Mouse (Mus musculus) cerebellum, postnatal 25 days (tissue): ENCODE measurements around the gene Tfap2c.

Experiments
- DNase-seq, 2 experiments: peaks; one replicate each; pipeline ENCODE4 v3.0.0; 2021; ENCODE audit warnings: mixed read lengths in 2 of 2

The Tfap2c gene

DNA sequence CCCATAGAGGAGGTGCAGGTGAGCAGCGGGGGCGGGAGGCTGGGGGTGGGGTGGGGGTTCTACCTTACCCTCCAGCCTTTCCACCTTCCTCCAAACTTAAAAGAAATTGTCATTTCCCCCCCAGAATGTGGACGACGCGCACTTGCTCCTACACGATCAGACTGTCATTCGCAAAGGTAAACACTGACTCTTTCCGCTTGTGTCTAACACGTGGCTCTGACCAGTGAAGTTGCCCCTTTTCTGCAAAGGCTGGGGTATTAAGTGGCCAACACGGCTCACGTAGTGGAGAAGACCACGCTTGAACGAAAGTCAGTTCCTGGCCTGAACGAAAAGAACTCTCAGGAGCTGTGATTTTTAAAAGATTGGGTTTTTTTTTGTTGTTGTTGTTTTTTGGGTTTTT is 2.5 kb downstream of the Tfap2c start:
- no peak for DNase-seq

DNA sequence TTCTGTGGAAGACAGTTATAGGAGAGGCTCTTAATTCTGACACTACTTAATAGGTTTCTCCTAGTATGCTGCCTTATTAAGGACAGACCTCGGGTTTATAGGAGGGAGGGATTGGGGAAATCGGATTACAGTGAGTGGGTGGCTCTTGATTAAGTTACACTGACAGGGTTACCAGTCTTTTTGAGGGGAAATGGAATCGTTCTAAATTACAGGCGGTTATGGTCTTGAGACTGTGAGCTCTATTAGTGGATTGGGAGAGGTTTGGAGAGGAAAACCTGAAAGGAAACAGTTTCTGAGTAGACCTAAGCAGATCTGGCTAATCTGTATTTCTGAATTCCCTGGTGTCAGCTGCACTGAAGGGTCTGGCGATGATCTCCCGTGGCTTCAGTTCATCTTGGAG is 3.3 kb downstream of the Tfap2c start:
- DNase-seq, result no peak

DNA sequence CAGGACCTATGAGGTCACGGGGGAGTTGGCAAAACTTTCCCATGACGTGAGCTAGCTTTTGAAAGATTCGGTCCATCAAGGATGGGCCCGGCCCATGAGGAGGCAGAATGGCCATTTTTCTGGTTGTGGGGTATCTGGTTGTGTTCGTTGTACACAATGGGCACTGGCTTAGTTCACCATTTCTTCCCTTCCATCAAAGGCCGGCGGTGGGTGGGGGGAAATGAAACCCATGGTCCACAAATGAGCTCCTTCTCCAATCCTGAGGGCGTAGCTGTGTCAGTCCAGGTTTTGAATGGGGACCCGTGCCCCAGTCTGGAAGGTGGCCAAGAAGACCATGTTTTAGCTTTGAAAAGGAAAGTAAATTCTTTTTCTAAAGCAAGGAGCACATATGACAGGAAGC is 4.8 kb downstream of the Tfap2c start:
- DNase-seq, result no peak

GRCm38 (mm10) chr2:172558674-172559468 is 9.5 kb downstream of the Tfap2c start:
- DNase-seq, result no peak

- no peak for DNase-seq
Observed at GRCm38 (mm10) chr2:172561016-172561415, 11.6 kb downstream of the Tfap2c start.

DNA sequence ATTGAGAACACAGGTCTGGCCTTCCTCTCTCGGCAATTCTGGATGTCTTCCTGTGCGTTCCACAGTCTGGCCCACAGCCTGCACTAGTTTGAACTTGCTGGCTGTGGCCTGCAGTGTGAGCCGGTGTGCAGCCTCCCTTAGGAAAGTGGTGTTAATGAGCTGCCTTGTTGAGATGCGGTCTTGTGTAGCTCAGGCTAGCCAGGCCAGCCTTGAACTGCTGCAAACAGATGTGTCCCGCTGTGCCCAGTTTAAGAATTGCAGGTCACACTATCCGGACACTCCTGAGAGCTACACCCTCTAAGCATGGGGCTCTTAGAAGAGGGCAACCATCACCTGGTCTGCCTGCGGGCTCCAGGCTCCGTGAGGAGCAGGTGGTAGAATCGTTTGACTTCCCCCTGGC is 18.4 kb downstream of the Tfap2c start:
- no peak for DNase-seq

DNA sequence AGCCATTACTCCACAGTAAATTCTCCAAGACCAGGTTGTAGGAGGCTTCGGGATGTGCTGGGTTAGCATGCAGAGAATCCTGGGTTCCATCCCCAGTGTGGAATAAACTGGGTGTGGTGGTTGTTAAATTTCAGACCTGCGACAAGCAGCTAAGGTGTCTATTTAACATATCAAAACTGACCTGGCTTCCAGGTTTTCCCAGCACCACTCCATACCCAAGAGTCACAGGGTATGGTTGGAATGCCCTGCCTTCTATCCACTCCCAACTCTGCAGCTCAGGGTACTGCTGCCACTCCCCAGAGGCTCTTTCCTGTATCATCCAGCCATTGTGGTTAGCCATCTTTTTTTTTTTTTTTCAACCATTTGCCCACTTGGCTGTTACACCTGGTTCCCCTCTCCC is 19.1 kb downstream of the Tfap2c start:
- DNase-seq, result no peak

GRCm38 (mm10) chr2:172577196-172577766 is 27.9 kb downstream of the Tfap2c start:
- no peak for DNase-seq

- DNase-seq, result peak; percentile 13 to 43
Observed at GRCm38 (mm10) chr2:172579221-172579620, 29.8 kb downstream of the Tfap2c start.

- DNase-seq, result no peak
Observed at GRCm38 (mm10) chr2:172580536-172581265, 31.3 kb downstream of the Tfap2c start.

DNA sequence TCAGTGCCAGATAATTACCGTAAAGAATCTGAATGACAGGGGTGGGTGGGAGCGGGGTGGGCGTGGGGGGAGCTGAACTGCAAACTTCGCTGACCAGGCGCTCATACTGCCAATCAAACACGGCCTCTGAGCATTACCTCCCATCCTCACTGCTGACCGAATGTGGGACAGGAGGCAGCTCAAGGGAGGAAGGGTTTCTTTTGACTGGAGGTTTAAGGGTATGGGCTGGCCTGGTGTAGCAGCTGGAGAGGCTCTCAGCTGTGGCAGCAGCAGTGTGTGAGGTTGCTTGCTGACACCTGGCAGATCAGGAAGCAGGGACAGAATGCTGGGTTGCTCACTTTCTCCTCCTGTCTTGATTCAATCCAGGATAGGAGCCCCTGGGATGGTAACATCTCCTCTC is 33.9 kb downstream of the Tfap2c start:
- no peak for DNase-seq

GRCm38 (mm10) chr2:172585329-172585728 is 35.9 kb downstream of the Tfap2c start:
- DNase-seq, result no peak

- no peak for DNase-seq
Observed at GRCm38 (mm10) chr2:172589048-172589447, 39.7 kb downstream of the Tfap2c start.

DNA sequence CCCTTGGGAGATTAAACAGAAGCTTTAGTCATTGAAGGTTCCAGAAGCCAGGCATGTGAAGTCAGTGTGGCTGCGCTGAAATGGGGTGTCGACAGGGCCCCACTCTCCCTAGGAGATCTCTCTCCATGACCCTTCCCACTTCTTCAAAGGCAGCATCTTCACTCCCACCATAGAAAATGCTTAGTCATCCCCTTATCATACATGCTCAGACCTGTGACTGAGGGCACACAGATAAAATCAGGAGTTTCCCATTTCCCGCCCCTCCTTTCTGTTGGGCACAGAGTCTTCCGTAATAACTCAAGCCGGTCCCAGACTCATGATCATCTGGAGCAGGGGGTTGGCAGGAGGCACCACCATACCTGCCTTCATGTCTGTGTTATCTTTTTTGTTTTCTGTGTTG is 41.4 kb downstream of the Tfap2c start:
- DNase-seq, result no peak

DNA sequence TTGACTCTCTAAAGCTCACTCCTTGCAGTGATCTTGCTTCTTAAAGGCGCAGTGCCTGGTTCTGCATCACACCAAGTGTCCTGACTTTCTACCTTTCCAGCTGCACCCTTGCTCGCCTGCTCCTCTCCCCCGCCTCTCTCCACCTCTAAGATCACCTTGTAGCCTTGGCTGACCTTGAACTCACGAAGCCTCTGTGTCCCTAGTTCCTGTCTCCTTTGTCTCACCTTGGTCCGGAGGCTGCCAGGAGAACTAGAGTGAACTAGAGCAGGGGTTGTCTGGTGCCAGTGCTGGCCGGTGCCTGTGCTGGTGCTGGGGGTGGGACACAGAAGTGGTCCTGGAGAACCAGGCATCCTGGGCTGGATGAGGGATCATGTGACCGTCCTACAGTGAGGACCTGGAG is 44.9 kb downstream of the Tfap2c start:
- no peak for DNase-seq

DNA sequence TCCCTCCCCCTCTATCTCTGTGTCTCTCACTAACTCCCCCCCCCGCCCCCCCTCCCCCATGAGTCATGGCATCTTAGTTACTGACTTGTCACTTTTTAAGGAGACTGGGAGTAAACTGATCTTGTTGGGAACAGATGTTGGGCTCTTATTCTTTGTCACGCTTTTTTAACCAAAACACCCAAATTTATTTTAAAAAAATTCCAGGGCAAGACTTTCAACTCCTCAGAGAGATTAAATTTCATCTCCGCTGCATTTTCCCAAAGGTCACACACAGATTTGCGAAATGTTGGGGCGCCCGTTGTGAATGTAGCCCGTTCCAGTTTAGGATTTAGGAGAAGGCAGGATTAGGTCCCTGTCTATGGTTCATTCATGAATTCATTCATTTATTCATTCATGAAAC is 47.7 kb downstream of the Tfap2c start:
- DNase-seq, result no peak

DNA sequence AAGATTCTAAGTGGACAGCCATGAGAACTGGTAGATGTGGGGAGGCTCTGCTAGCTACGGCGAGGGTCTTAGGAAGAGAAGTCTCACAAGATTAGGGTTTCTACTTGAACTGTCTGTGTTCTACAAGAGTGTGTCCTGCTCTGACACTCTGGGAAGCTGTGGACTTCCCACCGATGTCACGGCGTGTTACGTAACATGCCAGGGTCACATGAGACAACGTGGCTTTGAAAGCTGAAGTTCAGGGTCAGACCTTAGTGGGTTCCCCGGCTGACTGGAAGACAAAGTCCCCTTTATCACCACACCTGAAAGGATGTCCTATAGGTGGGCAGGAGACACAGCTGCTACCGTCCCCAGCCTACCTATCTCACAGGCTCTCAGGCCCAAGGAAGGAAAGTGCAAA is 48.5 kb downstream of the Tfap2c start:
- no peak for DNase-seq

GRCm38 (mm10) chr2:172604625-172605024 is 55.2 kb downstream of the Tfap2c start:
- no peak for DNase-seq

DNA sequence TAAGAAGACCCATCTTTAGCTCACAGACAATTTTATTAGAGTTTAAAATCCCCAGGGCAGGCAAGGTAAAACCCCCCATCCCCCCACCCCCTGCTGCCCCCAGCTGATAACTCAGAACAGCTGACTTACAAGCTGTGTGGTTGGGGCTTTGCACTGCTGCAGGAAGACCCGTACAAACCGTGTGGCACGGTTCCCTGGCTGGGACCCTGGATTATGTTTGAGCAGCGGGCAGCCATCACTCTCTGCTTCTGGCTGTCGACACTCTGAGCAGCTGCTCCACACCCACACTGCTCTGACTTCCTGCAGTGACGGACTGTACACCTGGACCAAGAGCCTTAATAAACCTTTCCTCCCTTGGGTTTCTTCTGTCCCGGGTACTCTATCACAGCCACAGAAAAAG is 56.2 kb downstream of the Tfap2c start:
- no peak for DNase-seq

GRCm38 (mm10) chr2:172607710-172608109 is 58.3 kb downstream of the Tfap2c start:
- DNase-seq, result no peak
